Mouse (Mus musculus) gastrocnemius, postnatal 14 days (tissue): ENCODE measurements around the gene Chpt1. TPM values are rescaled to one million over a fixed set of nuclear protein-coding genes. Genes with fewer than 3 reads are reported as not detected.
A peak's percentile ranks its signal among the peaks of the same experiment; 100 is the strongest.
"Not testable (repeated sequence)": the region's sequence is repeated elsewhere in the genome, so short reads cannot be mapped to it uniquely, and the experiment has no call there.

Experiments used
- DNase-seq: peaks from one replicate; pipeline ENCODE4 v3.0.0; 2021; ENCODE audit warnings: mixed read lengths
- intact Hi-C: fragments of 180-260 bp; cut with DNase I; formaldehyde crosslinking; loops from one replicate; pipeline ENCODE4 v1.15.1; 2025; ENCODE audit warnings: low total_unique reads
- total RNA-seq, 2 experiments: library from RNA; stranded (reverse); gene quantifications; 2 replicates each; pipeline ENCODE4 v1.2.3; 2021

The Chpt1 gene
- total RNA-seq, 2 experiments from 2014 or later = 51.5 to 59.9 TPM

- no peak for DNase-seq
- intact Hi-C loops = no loop called here
Observed at GRCm38 (mm10) chr10:88499993-88500392, 3.9 kb downstream of the Chpt1 start.

- intact Hi-C loops = no loop called here
- DNase-seq = no peak
Observed at GRCm38 (mm10) chr10:88496864-88497564, 6.9 kb downstream of the Chpt1 start.

- intact Hi-C loops = no loop called here
- no peak for DNase-seq
Observed at GRCm38 (mm10) chr10:88494959-88495587, 8.8 kb downstream of the Chpt1 start.

- intact Hi-C loops = no loop called here
- no peak for DNase-seq
Observed at GRCm38 (mm10) chr10:88492658-88493057, 11.2 kb downstream of the Chpt1 start.

DNA sequence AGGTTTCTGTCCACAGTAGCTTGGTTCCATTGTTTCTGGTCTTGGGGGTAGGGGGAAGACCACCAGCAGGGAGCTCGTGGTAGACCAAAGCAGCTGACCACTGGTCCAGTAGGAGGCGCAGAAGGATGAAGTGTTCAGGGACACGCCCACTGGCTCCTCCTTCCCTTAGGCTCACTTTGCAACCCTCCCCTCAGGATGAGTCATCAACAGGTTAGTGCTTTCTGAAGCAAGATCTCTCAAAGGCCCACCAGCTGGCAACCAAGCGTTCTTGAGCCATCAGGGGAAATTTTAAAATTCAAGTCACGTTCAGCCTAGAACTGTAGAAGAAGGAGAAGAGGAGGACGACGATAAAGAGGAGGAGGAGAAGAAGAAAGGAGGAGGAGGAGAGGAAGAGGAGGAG, 12.2 kb downstream of the Chpt1 start:
- no peak for DNase-seq
- intact Hi-C loops = no loop called here

DNA sequence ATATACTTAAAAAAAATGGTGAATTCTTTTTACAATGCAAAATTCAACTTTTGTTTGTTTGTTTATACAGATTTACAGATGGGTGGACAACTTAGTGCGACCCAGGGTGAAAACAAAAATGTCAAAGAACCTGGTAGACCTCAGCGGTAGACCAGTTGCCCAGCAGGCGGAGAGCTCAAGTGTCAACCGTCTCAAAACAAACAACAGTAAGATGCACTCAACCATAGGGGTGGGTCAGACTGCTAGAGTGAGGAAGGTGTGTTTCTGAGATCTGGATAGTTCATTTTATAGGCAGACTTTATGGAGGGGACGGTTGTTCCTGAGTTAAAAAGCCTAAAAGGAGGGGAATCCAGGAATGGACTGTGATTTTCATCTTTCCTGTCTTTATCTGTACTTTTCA, 15.2 kb downstream of the Chpt1 start:
- no peak for DNase-seq

GRCm38 (mm10) chr10:88482866-88483265, 21.0 kb downstream of the Chpt1 start:
- intact Hi-C loops, DNase-seq: not testable (repeated sequence)

More for the DNA sequence above, 15.2 kb downstream of the Chpt1 start:
- intact Hi-C loops = no loop called here

DNA sequence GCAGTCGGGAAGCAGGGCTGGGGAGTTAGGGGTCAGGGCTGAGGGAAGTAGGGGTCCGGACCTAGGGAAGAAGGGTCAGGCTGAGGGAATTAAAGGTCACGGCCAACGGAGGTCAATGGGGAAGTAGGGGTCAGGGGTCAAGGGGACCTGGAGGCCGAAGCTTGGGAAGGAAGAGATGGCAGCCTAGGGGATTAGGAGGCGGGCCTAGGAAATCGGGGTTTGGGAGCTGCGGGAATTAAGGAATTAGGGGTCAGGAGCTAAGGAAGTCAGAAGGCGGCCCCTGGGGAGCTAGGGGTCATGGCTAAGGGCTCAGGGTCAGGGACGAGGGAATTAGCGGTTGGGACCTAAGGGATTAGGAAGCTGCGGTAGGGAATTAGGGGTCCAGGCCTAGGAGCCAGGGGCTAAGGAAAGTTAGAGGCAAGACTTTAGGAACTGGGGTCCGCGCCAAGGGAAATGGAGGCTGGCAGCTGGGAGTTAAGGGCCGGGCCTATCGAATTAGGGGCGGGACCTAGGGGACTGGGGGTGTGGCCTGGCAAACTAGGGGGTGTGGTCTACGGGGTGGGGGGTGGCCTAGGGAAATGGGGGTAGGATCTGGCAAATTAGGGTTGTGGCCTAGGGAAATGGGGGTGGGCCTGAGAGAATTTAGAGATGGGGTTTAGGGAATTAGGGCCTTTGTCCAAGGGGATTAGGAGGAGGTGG, 43.6 kb downstream of the Chpt1 start:
- intact Hi-C loops = no loop called here

DNA sequence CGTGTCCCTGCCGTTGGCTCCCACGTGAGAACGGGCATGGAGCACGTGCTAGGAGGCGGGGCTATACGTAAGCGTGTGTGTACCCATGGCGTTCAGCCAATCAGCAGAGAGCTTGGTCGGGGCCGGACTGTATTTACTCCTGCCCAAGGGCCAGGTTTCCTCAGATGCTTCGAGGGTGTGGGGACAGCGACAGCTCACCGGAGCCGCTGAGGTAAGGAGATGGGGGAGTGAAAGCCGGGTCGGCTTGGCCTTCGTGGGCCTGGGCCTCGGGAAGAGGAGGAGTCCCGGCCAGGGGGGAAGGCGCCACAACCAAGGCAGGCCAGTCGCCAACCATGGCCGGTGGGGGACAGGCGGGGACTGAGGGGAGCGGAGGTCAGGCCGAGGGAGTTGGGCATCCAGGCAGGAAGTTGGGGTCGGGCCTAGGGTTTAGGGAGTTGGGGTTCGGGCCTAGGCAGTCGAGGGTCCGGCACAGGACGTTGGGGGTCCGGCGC, 44.3 kb downstream of the Chpt1 start, which contains the start of gene Sycp3:
Sycp3 (plus strand) TSS at position 68 of the 491 bp plus-strand sequence.
- intact Hi-C loops = no loop called here
- no peak for DNase-seq

More for the DNA sequence above, 43.6 kb downstream of the Chpt1 start:
- DNase-seq = no peak

GRCm38 (mm10) chr10:88457816-88458215, 46.1 kb downstream of the Chpt1 start:
- intact Hi-C loops = no loop called here

DNA sequence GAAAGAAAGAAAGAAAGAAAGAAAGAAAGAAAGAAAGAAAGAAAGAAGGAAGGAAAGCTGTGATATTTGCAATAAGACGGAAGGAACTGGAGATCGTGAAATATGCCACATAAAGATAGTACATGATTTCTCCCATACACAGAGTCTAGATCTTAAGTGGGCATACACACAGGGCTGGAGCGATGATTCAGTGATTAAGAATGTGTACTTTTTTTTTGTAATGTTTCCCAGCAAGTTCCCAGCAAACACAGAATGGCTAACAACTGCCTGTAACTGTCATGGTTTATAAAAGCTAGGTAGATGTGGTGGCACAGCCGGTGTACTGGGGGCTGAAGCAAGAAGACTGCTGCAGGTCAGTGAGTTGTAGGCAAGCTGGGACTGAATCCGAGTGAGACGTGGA, 51.9 kb downstream of the Chpt1 start:
- intact Hi-C loops = no loop called here
- no peak for DNase-seq

More at GRCm38 (mm10) chr10:88457816-88458215, 46.1 kb downstream of the Chpt1 start:
- DNase-seq = no peak

GRCm38 (mm10) chr10:88451221-88451620, 52.7 kb downstream of the Chpt1 start:
- DNase-seq = peak; percentile 40
- intact Hi-C loops = no loop called here

DNA sequence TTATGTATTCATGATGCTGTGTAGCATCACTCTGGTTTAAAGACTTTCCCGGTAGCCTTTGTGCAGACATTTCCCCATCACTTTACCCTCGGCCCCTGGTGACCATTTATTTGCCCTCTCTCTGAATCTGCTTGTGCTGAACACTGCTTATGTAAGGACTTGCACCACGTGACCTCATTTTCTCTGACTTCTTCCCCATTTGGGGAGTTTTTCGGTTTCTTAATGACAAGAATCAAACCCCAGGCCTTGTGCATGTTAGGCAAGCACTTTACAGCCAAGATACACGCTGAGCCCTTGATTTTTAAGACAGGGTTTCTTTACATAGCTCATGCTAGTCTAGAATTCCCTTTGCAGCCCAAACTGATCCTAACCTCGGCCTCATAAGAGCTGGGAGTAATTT, 62.6 kb downstream of the Chpt1 start:
- intact Hi-C loops = no loop called here
- no peak for DNase-seq

- DNase-seq = no peak
- intact Hi-C loops = no loop called here
Observed at GRCm38 (mm10) chr10:88427998-88428397, 75.9 kb downstream of the Chpt1 start.

DNA sequence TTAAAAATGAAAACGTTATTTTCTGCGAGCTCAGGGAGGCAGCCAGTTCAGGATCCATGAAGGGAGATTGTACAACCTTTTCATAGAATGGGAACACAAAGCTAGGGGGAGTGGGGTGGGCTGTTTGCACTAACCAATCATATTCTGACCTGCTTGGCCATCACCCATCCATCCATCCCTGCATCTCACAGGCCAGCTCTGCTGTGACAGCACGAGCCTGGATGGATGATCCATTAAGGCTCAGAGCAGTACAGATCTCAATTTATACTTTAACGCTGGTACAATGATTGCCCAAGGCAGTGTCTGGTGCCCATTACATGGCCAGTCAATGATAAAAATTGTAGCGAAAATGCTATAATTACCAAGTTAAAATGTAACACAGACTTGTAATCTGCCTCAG, 77.0 kb downstream of the Chpt1 start:
- intact Hi-C loops = no loop called here
- no peak for DNase-seq

DNA sequence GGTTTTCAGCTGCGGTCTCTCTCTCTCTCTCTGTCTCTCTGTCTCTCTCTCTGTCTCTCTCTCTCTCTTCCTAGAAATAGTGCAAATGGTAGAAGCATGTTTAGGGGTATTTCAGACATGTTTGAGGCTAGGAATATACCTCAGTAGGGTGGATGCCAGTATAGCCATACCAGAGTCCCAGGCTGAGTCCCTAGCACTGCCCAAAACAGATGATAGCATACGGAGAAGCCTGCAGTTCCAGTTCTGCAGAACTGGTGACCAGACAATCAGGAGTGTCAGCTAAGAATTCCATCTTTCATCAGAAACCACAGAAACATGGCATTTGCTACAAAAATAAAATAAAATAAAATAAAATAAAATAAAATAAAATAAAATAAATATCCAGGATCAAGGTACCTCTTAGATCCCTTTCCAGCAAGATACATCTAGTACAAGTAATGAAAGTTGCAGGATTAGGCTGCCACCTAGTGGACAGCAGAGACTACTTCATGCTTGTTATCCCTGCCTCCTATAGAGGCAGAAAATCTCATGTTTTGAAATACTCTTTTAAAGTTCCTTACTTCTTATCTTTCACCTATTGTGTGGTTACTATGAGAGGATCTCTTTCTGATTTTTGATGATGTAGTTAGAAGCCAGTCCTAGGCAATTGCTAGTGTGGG, 77.6 kb downstream of the Chpt1 start:
- DNase-seq = peak; percentile 37
- intact Hi-C loops = no loop called here

DNA sequence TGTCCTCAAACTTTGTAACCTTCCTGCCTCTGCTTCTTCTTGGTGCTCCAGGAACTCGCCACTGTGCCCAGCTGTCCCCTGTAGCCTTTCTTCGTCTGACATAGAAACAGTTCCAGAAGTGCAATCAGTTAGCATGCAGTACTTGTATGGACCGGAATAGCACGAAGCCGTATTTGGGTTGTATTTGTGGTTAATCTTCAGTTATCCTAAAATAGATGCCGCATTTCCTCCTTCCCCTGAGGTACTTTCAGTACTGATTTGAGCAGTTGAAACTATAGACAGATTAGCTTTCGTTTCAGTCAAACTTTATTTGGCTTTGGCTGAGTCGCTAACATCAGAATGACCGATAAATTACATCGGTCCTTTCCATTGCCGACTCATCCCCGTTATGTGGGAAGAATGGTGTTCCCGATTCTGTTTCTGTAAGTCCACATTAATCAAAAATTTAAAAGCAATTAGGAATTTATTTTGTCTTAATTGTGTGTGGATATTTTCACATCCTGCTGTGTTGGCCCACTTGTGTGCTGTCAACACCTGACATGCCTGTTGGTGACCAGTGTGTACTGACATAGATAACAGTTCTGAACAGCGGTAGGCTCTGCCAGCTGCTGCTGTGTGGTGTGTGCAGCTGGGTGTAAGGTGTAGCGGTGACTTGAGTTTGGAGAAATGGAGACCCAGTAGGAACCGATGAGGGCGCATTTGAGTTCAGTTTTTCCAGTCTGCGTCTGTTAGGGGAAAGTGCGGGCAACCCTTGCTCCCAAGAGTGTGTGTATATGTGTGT, 83.0 kb downstream of the Chpt1 start:
- intact Hi-C loops = no loop called here
- no peak for DNase-seq

GRCm38 (mm10) chr10:88420141-88420541, 83.7 kb downstream of the Chpt1 start:
- no peak for DNase-seq
- intact Hi-C loops = no loop called here

DNA sequence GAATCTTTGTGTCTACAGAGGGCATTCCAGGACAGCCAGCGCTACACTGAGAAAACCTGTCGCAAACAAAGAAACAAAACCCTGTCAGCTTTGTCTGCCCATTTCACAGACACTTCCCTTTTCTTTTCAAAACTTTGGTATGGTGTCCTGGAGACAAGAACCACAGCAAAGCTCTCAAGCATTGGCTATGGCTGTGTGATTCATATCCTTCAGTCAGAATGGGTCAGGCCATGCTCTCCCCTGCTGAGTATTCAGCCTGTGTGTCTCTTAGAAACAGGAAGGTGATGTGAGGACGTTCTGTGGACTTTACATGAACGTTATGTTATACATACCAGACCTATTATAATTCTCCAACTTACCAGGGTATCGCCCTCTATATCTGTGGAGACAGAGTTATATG, 86.2 kb downstream of the Chpt1 start:
- DNase-seq = no peak
- intact Hi-C loops = no loop called here
